Mouse (Mus musculus) stomach, postnatal 0 days (tissue): ENCODE results near the gene Gmds. TPM values are rescaled to one million over a fixed set of nuclear protein-coding genes. Genes with fewer than 3 reads are reported as not detected.

Source experiments
- ATAC-seq: fragments of 200-750 bp; cut with Nextera tagmentation; 2 replicates; pipeline ENCODE4 v1.8.0; 2017; ENCODE audit not compliant: low FRiP score, low TSS enrichment
- DNase-seq: peaks from one replicate; pipeline ENCODE4 v3.0.0-alpha.2; 2016; ENCODE audit warnings: low spot score
- H3K27ac ChIP-seq: fragments of 300-500 bp; sonication (generic); replicated peaks from 2 replicates; pipeline ENCODE4 v1.5.1; 2014; ENCODE audit warnings: mild to moderate bottlenecking, control low read depth
- H3K27me3 ChIP-seq: fragments of 300-500 bp; sonication (generic); 2 replicates; pipeline ENCODE4 v1.6.1; 2014; ENCODE audit warnings: low read length; ENCODE audit not compliant: control insufficient read depth, insufficient read depth
- H3K36me3 ChIP-seq: fragments of 300-500 bp; sonication (generic); 2 replicates; pipeline ENCODE4 v1.6.1; 2014; ENCODE audit warnings: low read length, mixed read lengths; ENCODE audit not compliant: control insufficient read depth, insufficient read depth
- H3K4me1 ChIP-seq: fragments of 300-500 bp; sonication (generic); replicated peaks from 2 replicates; pipeline ENCODE4 v1.6.1; 2014; ENCODE audit warnings: antibody characterized with exemption; ENCODE audit not compliant: control insufficient read depth, insufficient read depth
- H3K4me2 ChIP-seq: fragments of 300-500 bp; sonication (generic); replicated peaks from 2 replicates; pipeline ENCODE4 v1.6.1; 2014; ENCODE audit warnings: low read depth, mild to moderate bottlenecking, control low read depth, moderate library complexity
- H3K4me3 ChIP-seq: fragments of 300-500 bp; sonication (generic); 2 replicates; pipeline ENCODE4 v1.5.1; 2014; ENCODE audit warnings: low read depth, low read length, control low read depth
- H3K9ac ChIP-seq: fragments of 300-500 bp; sonication (generic); 2 replicates; pipeline ENCODE4 v1.6.1; 2014; ENCODE audit warnings: mild to moderate bottlenecking, low read length, control low read depth, mixed read lengths
- H3K9me3 ChIP-seq: fragments of 300-500 bp; sonication (generic); 2 replicates; pipeline ENCODE4 v1.6.1; 2016; ENCODE audit warnings: low read length; ENCODE audit not compliant: control insufficient read depth
- CTCF ChIP-seq: IDR thresholded peaks from 2 replicates; pipeline ENCODE4 v1.5.1; 2016; ENCODE audit warnings: antibody characterized with exemption, low read depth, mild to moderate bottlenecking, moderate library complexity
- EP300 ChIP-seq: optimal IDR thresholded peaks from 2 replicates; pipeline ENCODE3; 2016; ENCODE audit warnings: antibody characterized with exemption
- WGBS: fragments of 180-500 bp; shearing (Covaris S2); extraction: QIAGEN DNeasy Blood & Tissue Kit; methylation state at CpG from one replicate; pipeline ENCODE4 v1.1.7; 2014; 5-methylcytosine and 5-hydroxymethylcytosine counted together
- polyA plus RNA-seq: library from polyadenylated mRNA; unstranded; fragments of >200 nt; fragmentation: Nextera tagmentation; extraction: Ambion mirVana; gene quantifications from 2 replicates; pipeline ENCODE4 v1.2.1, GENCODE M21; 2015

Gene Gmds
- polyA plus RNA-seq, 1 experiment from 2014 or later, result 102 TPM

DNA sequence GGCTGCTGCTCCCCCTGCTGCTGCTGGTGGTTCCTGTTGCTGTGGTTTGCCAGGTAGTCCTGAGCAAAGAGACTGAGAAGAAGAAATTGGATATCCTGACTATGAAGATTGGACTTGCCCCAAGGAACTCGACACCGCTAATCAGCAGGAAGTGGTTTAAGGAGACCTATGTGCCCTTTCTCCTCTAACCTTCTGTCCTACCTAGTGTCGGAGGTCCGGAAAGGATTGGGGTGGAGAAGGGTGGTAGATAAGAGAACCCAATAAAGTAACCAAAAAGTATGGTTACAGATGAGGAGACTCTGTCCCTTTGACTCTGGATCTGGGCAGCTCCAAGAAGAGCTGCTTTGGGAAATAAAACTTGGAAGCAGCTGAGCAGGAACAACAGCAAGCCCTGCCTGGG is 86.3 kb downstream of the Gmds start:
- H3K9me3 ChIP-seq, result no peaks in the 10 kb centered on the region
- H3K36me3 ChIP-seq, result no peaks in the 10 kb centered on the region
- DNase-seq (no peak), ATAC-seq (peak; percentile 10; the same call in 1 of the 2 replicates)
- no peaks in the 10 kb centered on the region for H3K27me3 ChIP-seq
- WGBS, result 62% methylated on average over 4 of the region's 4 CpGs
- H3K9ac ChIP-seq, result no peak overlapping the region
- H3K4me3 ChIP-seq, result no peak overlapping the region
- H3K4me1 ChIP-seq, result no peaks in the 10 kb centered on the region
- TF ChIP-seq CTCF, result no peak
- TF ChIP-seq EP300, result no peak
- H3K27ac ChIP-seq, result no peak overlapping the region
- no peak overlapping the region for H3K4me2 ChIP-seq

GRCm38 (mm10) chr13:32242200-32242599 is 96.3 kb downstream of the Gmds start:
- TF ChIP-seq CTCF (no peak), EP300 (no peak)
- WGBS, result 24% methylated on average over 4 of the region's 4 CpGs
- Histone ChIP-seq H3K9ac (no peak overlapping the region), H3K36me3 (no peaks in the 10 kb centered on the region), H3K4me1 (no peaks in the 10 kb centered on the region), H3K9me3 (no peaks in the 10 kb centered on the region), H3K27ac (no peak overlapping the region), H3K27me3 (no peaks in the 10 kb centered on the region), H3K4me2 (no peak overlapping the region), H3K4me3 (no peak overlapping the region)
- peak; percentile 50 for DNase-seq
- ATAC-seq, result peak; percentile 95

GRCm38 (mm10) chr13:32236269-32236678 is 102.3 kb downstream of the Gmds start:
- no peak overlapping the region for H3K4me3 ChIP-seq
- no peaks in the 10 kb centered on the region for H3K36me3 ChIP-seq
- no peak overlapping the region for H3K27ac ChIP-seq
- ATAC-seq (no peak), DNase-seq (no peak)
- H3K4me2 ChIP-seq, result no peak overlapping the region
- WGBS, result 39% methylated on average over 3 of the region's 3 CpGs
- TF ChIP-seq EP300 (no peak), CTCF (no peak)
- no peaks in the 10 kb centered on the region for H3K9me3 ChIP-seq
- no peaks in the 10 kb centered on the region for H3K4me1 ChIP-seq
- H3K9ac ChIP-seq, result no peak overlapping the region
- no peaks in the 10 kb centered on the region for H3K27me3 ChIP-seq

GRCm38 (mm10) chr13:32235046-32235445 is 103.5 kb downstream of the Gmds start:
- H3K4me3 ChIP-seq, result no peak overlapping the region
- TF ChIP-seq CTCF (no peak), EP300 (no peak)
- H3K27me3 ChIP-seq, result no peaks in the 10 kb centered on the region
- H3K9me3 ChIP-seq, result no peaks in the 10 kb centered on the region
- DNase-seq, result no peak
- WGBS, result 77% methylated on average over 4 of the region's 4 CpGs
- no peak overlapping the region for H3K9ac ChIP-seq
- no peaks in the 10 kb centered on the region for H3K4me1 ChIP-seq
- no peaks in the 10 kb centered on the region for H3K36me3 ChIP-seq
- no peak overlapping the region for H3K27ac ChIP-seq
- ATAC-seq, result no peak
- H3K4me2 ChIP-seq, result no peak overlapping the region

GRCm38 (mm10) chr13:32234019-32234418 is 104.5 kb downstream of the Gmds start:
- 60% methylated on average over 9 of the region's 9 CpGs for WGBS
- no peaks in the 10 kb centered on the region for H3K9me3 ChIP-seq

DNA sequence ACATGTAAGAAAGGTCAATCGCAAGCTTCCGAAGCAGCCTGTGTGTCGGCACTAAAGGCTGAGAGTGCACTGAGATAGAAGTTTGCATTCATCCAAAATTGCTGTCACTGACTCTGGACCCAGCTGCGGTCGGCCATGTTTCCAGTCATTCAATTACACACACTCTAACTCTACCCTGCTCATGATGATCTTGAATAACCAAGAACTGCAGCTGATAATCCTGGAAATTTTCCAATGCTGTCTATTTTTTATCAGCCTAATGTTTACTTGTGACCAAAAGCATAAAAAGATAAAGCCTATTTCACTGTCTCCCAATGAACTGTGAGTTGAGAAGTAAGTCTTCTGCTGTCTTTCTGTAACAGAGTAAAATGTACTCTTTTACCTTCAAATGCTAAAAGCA is 106.1 kb downstream of the Gmds start:
- Histone ChIP-seq H3K27ac (no peak overlapping the region), H3K9me3 (no peaks in the 10 kb centered on the region), H3K9ac (no peak overlapping the region), H3K27me3 (no peaks in the 10 kb centered on the region), H3K4me3 (no peak overlapping the region), H3K4me2 (no peak overlapping the region), H3K36me3 (no peaks in the 10 kb centered on the region), H3K4me1 (no peaks in the 10 kb centered on the region)
- 82% methylated on average over 5 of the region's 5 CpGs for WGBS
- ATAC-seq, result no peak
- TF ChIP-seq EP300 (no peak), CTCF (no peak)
- DNase-seq, result no peak

More at GRCm38 (mm10) chr13:32234019-32234418, 104.5 kb downstream of the Gmds start:
- no peak for ATAC-seq
- peak; percentile 25 for DNase-seq
- Histone ChIP-seq H3K9ac (no peak overlapping the region), H3K27ac (no peak overlapping the region), H3K4me1 (no peaks in the 10 kb centered on the region), H3K36me3 (no peaks in the 10 kb centered on the region), H3K27me3 (no peaks in the 10 kb centered on the region), H3K4me2 (no peak overlapping the region), H3K4me3 (no peak overlapping the region)
- TF ChIP-seq EP300 (no peak), CTCF (no peak)
